Mouse (Mus musculus) E14TG2a.4 (cell line): ENCODE measurements around the gene Tmem242.

ENCODE experiments used
- CTCF ChIP-seq: conservative IDR thresholded peaks from 2 replicates; pipeline ENCODE4 v1.5.1; 2014; ENCODE audit warnings: low read length
- POU5F1 ChIP-seq: IDR thresholded peaks from 2 replicates; pipeline ENCODE4 v1.6.1; 2014; ENCODE audit warnings: low read length, borderline replicate concordance

GRCm38 (mm10) chr17:5443260-5443659 is 3.2 kb upstream of the Tmem242 start:
- TF ChIP-seq CTCF (no peak), POU5F1 (no peak)
